Mouse (Mus musculus): Measurements from ENCODE around the gene Cdkn1b.

Gene Cdkn1b

GRCm38 (mm10) chr6:134903891-134904884, 16.0 kb upstream of the Cdkn1b start:
- DNase-seq: no peak

GRCm38 (mm10) chr6:134905811-134906210, 14.4 kb upstream of the Cdkn1b start:
- no peak for DNase-seq

GRCm38 (mm10) chr6:134914523-134914922, 5.7 kb upstream of the Cdkn1b start:
- DNase-seq: no peak

GRCm38 (mm10) chr6:134916641-134917040, 3.6 kb upstream of the Cdkn1b start:
- DNase-seq: no peak

- no peak for DNase-seq
Observed at GRCm38 (mm10) chr6:134917087-134917486, 3.1 kb upstream of the Cdkn1b start.

GRCm38 (mm10) chr6:134918769-134919168, 1.4 kb upstream of the Cdkn1b start:
- DNase-seq: no peak

GRCm38 (mm10) chr6:134919511-134920189, 551 bp upstream of the Cdkn1b start:
- DNase-seq: no peak

- DNase-seq: peak; percentile 78
Observed at GRCm38 (mm10) chr6:134921014-134921694, 953 bp downstream of the Cdkn1b start.

GRCm38 (mm10) chr6:134921695-134922510, 1.7 kb downstream of the Cdkn1b start:
- no peak for DNase-seq

- no peak for DNase-seq
Observed at GRCm38 (mm10) chr6:134922511-134923195, 2.5 kb downstream of the Cdkn1b start.

- DNase-seq: no peak
Observed at GRCm38 (mm10) chr6:134923670-134924069, 3.5 kb downstream of the Cdkn1b start.

- DNase-seq: no peak
Observed at GRCm38 (mm10) chr6:134924262-134924661, 4.1 kb downstream of the Cdkn1b start.

- no peak for DNase-seq
Observed at GRCm38 (mm10) chr6:134925673-134926337, 5.6 kb downstream of the Cdkn1b start.

GRCm38 (mm10) chr6:134926338-134926705, 6.1 kb downstream of the Cdkn1b start:
- DNase-seq: no peak

- peak; percentile 50 for DNase-seq
Observed at GRCm38 (mm10) chr6:134926803-134927594, 6.8 kb downstream of the Cdkn1b start.

- no peak for DNase-seq
Observed at GRCm38 (mm10) chr6:134927595-134928095, 7.4 kb downstream of the Cdkn1b start.

- DNase-seq: peak; percentile 67
Observed at GRCm38 (mm10) chr6:134928096-134928888, 8.1 kb downstream of the Cdkn1b start.

GRCm38 (mm10) chr6:134928889-134929310, 8.7 kb downstream of the Cdkn1b start:
- no peak for DNase-seq

GRCm38 (mm10) chr6:134929926-134930325, 9.7 kb downstream of the Cdkn1b start:
- no peak for DNase-seq
